Mouse (Mus musculus): ENCODE results near the gene Gsdme.

DNA sequence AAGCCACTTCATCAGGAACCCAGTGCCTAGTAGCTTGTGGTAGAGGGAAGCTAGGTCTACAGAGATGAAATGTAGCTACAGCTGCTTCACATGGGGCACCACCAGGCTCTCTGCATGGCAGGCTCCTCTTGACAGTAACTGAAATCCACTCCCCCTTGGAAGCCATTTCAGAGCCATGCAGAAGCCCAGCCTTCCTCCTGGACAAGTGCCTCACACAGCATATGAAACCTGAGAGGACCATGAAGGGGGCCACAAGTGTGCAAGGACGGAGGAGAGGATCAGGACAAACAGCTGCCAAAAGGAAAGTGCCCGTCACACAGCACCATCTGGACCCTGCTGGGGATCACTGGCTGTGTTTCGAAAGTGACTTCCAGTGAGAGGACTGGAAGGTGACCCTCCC is 45.0 kb downstream of the Gsdme start:
- TF ChIP-seq CTCF (IDR thresholded peaks at IDR 0.05; ENCODE audit: low read depth) (no peak), EP300 (IDR thresholded peaks at IDR 0.05; ENCODE audit: low read depth) (no peak)

All from liver, embryonic 14.5 days (tissue).